Mouse (Mus musculus) hindbrain, embryonic 15.5 days (tissue): ENCODE measurements around the gene Dnajc4. TPM values are rescaled to one million over a fixed set of nuclear protein-coding genes. Genes with fewer than 3 reads are reported as not detected.
A peak's percentile ranks its signal among the peaks of the same experiment; 100 is the strongest.

Source experiments
- ATAC-seq: fragments of 200-750 bp; cut with Nextera tagmentation; 2 replicates; pipeline ENCODE4 v1.8.0; 2017; ENCODE audit warnings: low read depth, moderate number of reproducible peaks, moderate TSS enrichment; ENCODE audit not compliant: low FRiP score
- H3K27ac ChIP-seq: fragments of 300-500 bp; sonication (generic); replicated peaks from 2 replicates; pipeline ENCODE4 v1.5.1; 2015; ENCODE audit warnings: mild to moderate bottlenecking, inconsistent platforms
- H3K27me3 ChIP-seq: fragments of 300-500 bp; sonication (generic); 2 replicates; pipeline ENCODE4 v1.6.1; 2015; ENCODE audit warnings: control low read depth, inconsistent platforms
- H3K36me3 ChIP-seq: fragments of 300-500 bp; sonication (generic); 2 replicates; pipeline ENCODE4 v1.6.1; 2015; ENCODE audit warnings: control low read depth, inconsistent platforms
- H3K4me1 ChIP-seq: fragments of 300-500 bp; sonication (generic); replicated peaks from 2 replicates; pipeline ENCODE4 v1.6.1; 2015; ENCODE audit warnings: control low read depth, inconsistent platforms
- H3K4me2 ChIP-seq: fragments of 300-500 bp; sonication (generic); 2 replicates; pipeline ENCODE4 v1.6.1; 2015; ENCODE audit warnings: moderate library complexity, mild to moderate bottlenecking, inconsistent platforms
- H3K4me3 ChIP-seq: fragments of 300-500 bp; sonication (generic); 2 replicates; pipeline ENCODE4 v1.5.1; 2015; ENCODE audit warnings: mild to moderate bottlenecking, inconsistent platforms
- H3K9ac ChIP-seq: fragments of 300-500 bp; sonication (generic); 2 replicates; pipeline ENCODE4 v1.6.1; 2015; ENCODE audit warnings: inconsistent platforms
- H3K9me3 ChIP-seq: fragments of 300-500 bp; sonication (generic); 2 replicates; pipeline ENCODE4 v1.6.1; 2016; ENCODE audit warnings: control low read depth, inconsistent platforms
- WGBS: fragments of 180-500 bp; shearing (Covaris S2); methylation state at CpG from one replicate; pipeline ENCODE4 v1.1.7; 2015; 5-methylcytosine and 5-hydroxymethylcytosine counted together
- polyA plus RNA-seq: library from polyadenylated mRNA; unstranded; fragments of >200 nt; fragmentation: Nextera tagmentation; extraction: Ambion mirVana; gene quantifications from 2 replicates; pipeline ENCODE4 v1.2.1, GENCODE M21; 2015

Dnajc4 gene
- polyA plus RNA-seq, 1 experiment from 2014 or later, result 24.2 TPM

DNA sequence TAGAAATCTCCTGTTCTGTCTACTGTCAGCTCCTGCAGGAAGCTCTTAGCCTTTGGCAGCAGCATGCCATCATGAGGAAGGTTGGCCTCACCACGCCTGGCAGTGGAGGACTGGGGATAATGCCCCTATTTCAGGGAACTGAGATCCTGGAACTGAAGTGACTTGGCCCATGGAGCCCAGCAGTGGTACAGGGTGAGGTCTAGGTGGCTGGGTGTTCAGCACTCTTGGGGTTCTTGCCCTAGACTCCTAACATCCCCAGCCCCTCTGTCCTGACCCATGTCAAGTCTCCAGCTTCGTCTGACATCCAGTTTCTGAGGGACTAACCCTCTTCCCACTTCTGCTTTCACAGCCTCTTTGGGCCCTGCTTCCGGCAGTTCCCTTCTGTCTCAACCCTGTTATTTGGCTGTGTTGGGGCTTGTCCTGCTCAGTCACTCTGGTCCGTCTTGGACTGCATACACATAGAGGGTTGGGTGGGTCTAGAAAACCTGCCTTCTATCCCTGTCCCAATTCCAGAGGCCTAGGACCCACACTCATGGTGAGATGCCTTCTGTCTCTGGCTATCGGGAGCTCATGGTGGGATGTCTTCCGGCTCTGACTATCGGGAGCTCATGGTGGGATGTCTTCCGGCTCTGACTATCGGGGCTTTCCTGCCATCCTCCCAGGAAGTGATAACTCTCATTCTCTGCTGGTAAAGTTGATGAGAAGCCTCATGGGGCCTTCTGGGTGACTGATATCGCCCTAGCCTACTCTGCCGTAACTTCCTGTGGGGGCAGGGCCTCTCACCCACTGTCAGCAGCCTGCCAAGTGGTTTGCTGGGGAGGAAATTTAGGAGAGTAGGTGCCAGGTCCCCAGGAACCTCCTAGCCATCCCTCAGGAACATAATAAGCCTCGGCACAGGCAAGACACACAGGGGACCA is 25.4 kb upstream of the Dnajc4 start:
- H3K9me3 ChIP-seq, result no peaks in the 10 kb centered on the region
- H3K4me1 ChIP-seq, result no peaks in the 10 kb centered on the region
- no peak for ATAC-seq
- H3K27ac ChIP-seq, result no peak overlapping the region
- peaks cover 39% of the 10 kb centered on the region for H3K36me3 ChIP-seq
- no peak overlapping the region for H3K4me2 ChIP-seq
- no peak overlapping the region for H3K9ac ChIP-seq
- H3K4me3 ChIP-seq, result no peak overlapping the region
- 88% methylated on average over 12 of the region's 12 CpGs for WGBS
- no peaks in the 10 kb centered on the region for H3K27me3 ChIP-seq

DNA sequence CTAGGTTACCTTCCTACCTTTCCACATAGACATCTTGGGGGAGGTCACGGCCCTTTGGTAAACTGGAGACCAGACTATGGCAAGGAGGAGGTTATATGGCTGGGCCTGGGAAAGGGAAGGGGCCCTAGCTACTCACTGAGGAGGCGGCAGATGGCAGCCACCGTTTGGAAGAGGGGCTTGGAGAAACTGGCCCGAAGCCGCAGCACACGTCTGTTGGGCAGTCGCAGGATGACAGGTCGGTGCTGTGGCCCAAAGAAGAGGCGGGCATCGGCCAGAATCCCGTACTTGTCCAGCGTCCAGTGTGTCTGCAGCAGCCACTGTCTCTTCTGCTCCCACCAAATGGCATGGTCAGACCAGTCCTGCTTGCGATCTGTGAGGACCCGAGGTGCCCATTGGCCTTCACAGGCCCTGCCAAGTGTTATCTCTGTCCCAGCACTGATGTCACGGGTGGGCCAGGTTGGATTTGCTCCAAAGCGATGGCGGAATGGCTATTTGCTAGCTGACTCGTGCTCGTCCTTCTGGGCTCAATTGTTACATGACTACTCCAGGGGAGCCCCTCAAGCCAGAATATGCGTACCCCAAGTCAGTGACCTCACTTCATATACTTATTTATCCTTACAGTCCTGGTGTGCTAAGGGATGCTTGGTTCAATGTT is 22.2 kb upstream of the Dnajc4 start:
- no peaks in the 10 kb centered on the region for H3K4me1 ChIP-seq
- H3K36me3 ChIP-seq, result peaks cover 8% of the 10 kb centered on the region
- H3K4me3 ChIP-seq, result no peak overlapping the region
- H3K27ac ChIP-seq, result no peak overlapping the region
- H3K9me3 ChIP-seq, result no peaks in the 10 kb centered on the region
- H3K9ac ChIP-seq, result no peak overlapping the region
- WGBS, result 90% methylated on average over 18 of the region's 20 CpGs
- ATAC-seq, result no peak
- H3K27me3 ChIP-seq, result no peaks in the 10 kb centered on the region
- no peak overlapping the region for H3K4me2 ChIP-seq

GRCm38 (mm10) chr19:7013984-7014383 is 21.6 kb upstream of the Dnajc4 start:
- H3K36me3 ChIP-seq, result peaks cover 1% of the 10 kb centered on the region; the same call in 1 of the 2 replicates
- H3K9me3 ChIP-seq, result no peaks in the 10 kb centered on the region
- H3K4me1 ChIP-seq, result no peaks in the 10 kb centered on the region
- H3K27me3 ChIP-seq, result no peaks in the 10 kb centered on the region
- no peak for ATAC-seq
- H3K4me3 ChIP-seq, result no peak overlapping the region
- H3K4me2 ChIP-seq, result no peak overlapping the region
- no peak overlapping the region for H3K9ac ChIP-seq
- H3K27ac ChIP-seq, result no peak overlapping the region
- WGBS, result 87% methylated on average over 9 of the region's 9 CpGs

DNA sequence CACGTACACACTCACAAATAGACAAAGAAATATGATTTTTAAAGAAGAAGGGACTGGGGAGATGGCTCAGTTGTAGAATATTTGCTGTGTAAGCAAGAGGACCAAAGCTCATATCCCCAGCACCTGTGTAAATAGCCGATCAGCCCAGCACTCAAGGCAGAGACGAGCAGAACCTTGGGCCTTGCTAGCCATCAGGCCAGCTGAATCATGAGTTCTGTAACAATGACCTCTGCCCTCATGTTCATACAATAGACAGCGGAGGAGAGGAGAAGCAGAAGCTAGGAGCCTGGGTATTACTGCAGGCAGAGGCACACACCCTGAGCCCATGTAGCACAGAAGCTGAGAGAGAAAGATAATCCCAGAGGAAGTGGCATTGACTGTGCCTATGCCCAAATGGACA is 20.1 kb upstream of the Dnajc4 start:
- ATAC-seq, result no peak
- 82% methylated on average over 4 of the region's 4 CpGs for WGBS

DNA sequence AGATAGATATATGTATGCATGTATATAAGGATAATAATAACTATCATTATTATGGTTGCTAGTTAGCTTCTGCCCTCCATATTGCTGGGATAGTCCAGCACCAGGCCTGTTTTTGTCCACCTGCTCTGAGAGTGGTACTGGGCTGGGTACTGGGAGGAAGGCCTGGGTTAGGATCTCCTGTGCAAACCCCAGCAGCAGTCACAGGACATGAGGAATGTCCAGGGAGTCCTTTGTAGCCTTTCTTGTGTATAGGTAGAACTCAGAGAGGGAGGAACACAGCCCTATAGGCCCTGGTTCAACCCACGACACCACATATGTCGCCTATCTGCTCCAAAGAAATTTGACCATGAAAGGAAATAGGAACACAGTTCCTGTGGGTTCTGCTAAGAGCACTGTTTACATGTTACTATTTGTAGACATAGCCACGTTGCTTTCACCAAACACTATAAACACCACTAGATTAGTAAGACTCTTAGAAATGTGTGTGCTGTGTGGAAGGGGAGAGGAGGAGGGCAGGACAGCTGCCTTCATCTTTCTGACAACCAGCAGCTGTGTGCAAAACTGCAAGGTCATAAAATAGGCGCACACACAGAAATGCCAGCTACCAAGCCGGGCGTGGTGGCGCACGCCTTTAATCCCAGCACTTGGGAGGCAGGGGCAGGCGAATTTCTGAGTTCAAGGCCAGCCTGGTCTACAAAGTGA is 14.7 kb upstream of the Dnajc4 start:
- Histone ChIP-seq H3K4me1 (no peaks in the 10 kb centered on the region), H3K4me2 (no peak overlapping the region), H3K27me3 (no peaks in the 10 kb centered on the region), H3K4me3 (no peak overlapping the region), H3K9ac (no peak overlapping the region), H3K27ac (no peak overlapping the region), H3K36me3 (no peaks in the 10 kb centered on the region), H3K9me3 (no peaks in the 10 kb centered on the region)
- WGBS, result 86% methylated on average over 9 of the region's 9 CpGs
- ATAC-seq, result no peak

More for the DNA sequence above, 20.1 kb upstream of the Dnajc4 start:
- no peak overlapping the region for H3K4me3 ChIP-seq
- H3K27me3 ChIP-seq, result no peaks in the 10 kb centered on the region
- no peak overlapping the region for H3K27ac ChIP-seq
- H3K9me3 ChIP-seq, result no peaks in the 10 kb centered on the region
- H3K9ac ChIP-seq, result no peak overlapping the region
- no peak overlapping the region for H3K4me2 ChIP-seq
- no peaks in the 10 kb centered on the region for H3K36me3 ChIP-seq
- H3K4me1 ChIP-seq, result no peaks in the 10 kb centered on the region

- Histone ChIP-seq H3K27ac (no peak overlapping the region), H3K36me3 (peaks cover 18% of the 10 kb centered on the region), H3K4me1 (peaks cover 31% of the 10 kb centered on the region), H3K4me2 (no peak overlapping the region), H3K27me3 (no peaks in the 10 kb centered on the region), H3K9ac (no peak overlapping the region), H3K9me3 (no peaks in the 10 kb centered on the region), H3K4me3 (no peak overlapping the region)
- ATAC-seq, result no peak
- WGBS, result 93% methylated on average over 19 of the region's 19 CpGs
These were observed 7.1 kb upstream of the Dnajc4 start for GRCm38 (mm10) chr19:6999360-7000063.

DNA sequence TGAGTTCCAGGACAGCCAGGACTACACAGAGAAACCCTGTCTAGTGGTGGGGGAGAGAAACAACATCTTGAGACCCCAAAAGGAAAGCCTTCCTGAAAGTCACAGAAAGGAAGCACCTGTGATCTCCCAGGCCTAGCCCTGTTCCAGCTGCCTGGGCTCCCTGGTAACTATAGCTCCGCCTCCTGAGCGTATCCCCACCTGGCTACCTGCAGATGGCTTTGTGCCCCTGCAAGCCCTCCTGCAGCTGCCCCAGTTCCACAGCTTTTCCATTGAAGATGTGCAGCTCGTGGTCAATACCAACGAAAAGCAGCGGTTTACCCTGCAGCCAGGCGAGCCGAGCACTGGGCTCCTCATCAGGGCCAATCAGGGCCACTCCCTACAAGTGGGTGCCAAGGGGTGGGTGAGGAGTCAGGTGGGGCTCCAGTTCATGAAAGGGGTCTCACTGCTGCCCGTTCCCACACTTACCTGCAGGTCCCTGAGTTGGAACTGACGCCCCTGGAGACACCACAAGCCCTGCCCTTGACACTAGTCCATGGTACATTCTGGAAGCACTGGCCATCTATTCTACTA is 5.4 kb upstream of the Dnajc4 start:
- WGBS, result 86% methylated on average over 9 of the region's 9 CpGs
- ATAC-seq, result no peak
- H3K27me3 ChIP-seq, result no peaks in the 10 kb centered on the region
- H3K4me1 ChIP-seq, result peaks cover 45% of the 10 kb centered on the region
- H3K36me3 ChIP-seq, result peaks cover 18% of the 10 kb centered on the region
- no peak overlapping the region for H3K4me3 ChIP-seq
- no peak overlapping the region for H3K4me2 ChIP-seq
- no peak overlapping the region for H3K9ac ChIP-seq
- H3K27ac ChIP-seq, result no peak overlapping the region
- H3K9me3 ChIP-seq, result no peaks in the 10 kb centered on the region

GRCm38 (mm10) chr19:6996006-6996405 is 3.6 kb upstream of the Dnajc4 start, which contains the start of the genes Nudt22 and Trpt1:
Nudt22 (minus strand) TSS chr19:6996117.
Trpt1 (plus strand) TSS chr19:6996131.
- peak; percentile 79 for ATAC-seq
- H3K9ac ChIP-seq, result peak within 1 kb of the TSS; percentile 68
- H3K36me3 ChIP-seq, result peaks cover 18% of the 10 kb centered on the region
- H3K4me2 ChIP-seq, result peak within 1 kb of the TSS; percentile 86
- H3K4me3 ChIP-seq, result peak within 1 kb of the TSS; percentile 61
- peak within 1 kb of the TSS; percentile 78 for H3K27ac ChIP-seq
- H3K9me3 ChIP-seq, result no peaks in the 10 kb centered on the region
- H3K27me3 ChIP-seq, result no peaks in the 10 kb centered on the region
- peaks cover 54% of the 10 kb centered on the region for H3K4me1 ChIP-seq
- under 1% methylated on average over 24 of the region's 24 CpGs for whole genome bisulfite sequencing

DNA sequence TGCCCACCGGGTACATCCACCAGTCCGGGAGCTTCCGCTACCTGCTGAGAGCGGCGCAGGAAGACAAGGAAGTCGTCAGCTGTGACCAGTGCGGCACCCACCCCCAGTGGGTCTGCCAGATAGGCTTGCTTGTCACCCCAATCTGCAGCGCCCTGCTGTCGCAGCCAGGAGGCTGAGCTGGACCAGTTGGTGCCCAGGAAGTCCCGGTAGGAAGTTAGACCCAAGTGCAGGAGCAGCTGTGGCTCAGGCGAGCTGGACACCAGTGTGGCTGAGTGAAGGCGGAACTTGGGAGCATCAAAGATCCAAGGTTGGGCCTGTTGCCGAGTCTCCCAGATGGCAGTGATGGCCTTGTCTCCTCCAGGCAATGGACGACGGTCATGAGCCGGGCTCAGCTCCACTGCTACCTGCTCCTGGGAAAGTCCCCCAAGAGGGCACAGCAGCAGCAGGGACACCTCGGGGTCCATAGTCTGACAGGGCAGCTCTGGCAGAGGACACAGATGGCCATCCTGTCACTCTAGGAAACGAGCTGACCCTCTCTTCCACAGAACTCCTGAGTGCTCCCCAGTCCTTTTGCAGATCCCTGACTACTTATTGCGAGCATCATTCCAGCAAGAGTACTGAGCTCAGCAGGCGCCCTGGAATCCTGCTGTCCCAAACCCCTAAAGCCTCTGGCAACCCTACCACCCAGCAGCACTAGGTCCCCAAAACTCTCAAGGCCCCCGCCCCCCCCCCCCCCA is 3.1 kb upstream of the Dnajc4 start:
- Histone ChIP-seq H3K9me3 (no peaks in the 10 kb centered on the region), H3K9ac (peak overlapping the region; percentile 68), H3K27me3 (no peaks in the 10 kb centered on the region), H3K4me3 (peak overlapping the region; percentile 61), H3K27ac (peak overlapping the region; percentile 57), H3K36me3 (peaks cover 18% of the 10 kb centered on the region), H3K4me1 (peaks cover 54% of the 10 kb centered on the region), H3K4me2 (peak overlapping the region; percentile 86)
- ATAC-seq, result no peak
- WGBS, result 53% methylated on average over 21 of the region's 21 CpGs

GRCm38 (mm10) chr19:6994489-6994888 is 2.1 kb upstream of the Dnajc4 start:
- no peaks in the 10 kb centered on the region for H3K27me3 ChIP-seq
- no peak overlapping the region for H3K27ac ChIP-seq
- peak overlapping the region; percentile 86 for H3K4me2 ChIP-seq
- peaks cover 54% of the 10 kb centered on the region for H3K4me1 ChIP-seq
- peaks cover 10% of the 10 kb centered on the region for H3K36me3 ChIP-seq
- H3K4me3 ChIP-seq, result 0 out of 2 replicates have a peak overlapping the region, but pooled peaks have one; percentile 61
- 91% methylated on average over 8 of the region's 8 CpGs for WGBS
- ATAC-seq, result no peak
- H3K9ac ChIP-seq, result 0 out of 2 replicates have a peak overlapping the region, but pooled peaks have one; percentile 68
- H3K9me3 ChIP-seq, result no peaks in the 10 kb centered on the region
